Mouse (Mus musculus) lung, embryonic 14.5 days (tissue): ENCODE results near the gene 1700029F12Rik. TPM values are rescaled to one million over a fixed set of nuclear protein-coding genes. Genes with fewer than 3 reads are reported as not detected.

ENCODE experiments used
- ATAC-seq: fragments of 200-750 bp; cut with Nextera tagmentation; 2 replicates; pipeline ENCODE4 v1.8.0; 2017; ENCODE audit warnings: mild to moderate bottlenecking, moderate TSS enrichment, moderate library complexity; ENCODE audit not compliant: insufficient read depth
- DNase-seq: peaks from one replicate; pipeline ENCODE4 v3.0.0-alpha.2; 2015
- H3K27ac ChIP-seq: fragments of 300-500 bp; sonication (generic); 2 replicates; pipeline ENCODE4 v1.5.1; 2014; ENCODE audit warnings: low read depth, mild to moderate bottlenecking, moderate library complexity
- H3K27me3 ChIP-seq: fragments of 300-500 bp; sonication (generic); 2 replicates; pipeline ENCODE4 v1.6.1; 2014; ENCODE audit warnings: low read length, control low read depth; ENCODE audit not compliant: insufficient read depth
- H3K36me3 ChIP-seq: fragments of 300-500 bp; sonication (generic); 2 replicates; pipeline ENCODE4 v1.6.1; 2014; ENCODE audit warnings: control low read depth; ENCODE audit not compliant: insufficient read depth
- H3K4me1 ChIP-seq: fragments of 300-500 bp; sonication (generic); 2 replicates; pipeline ENCODE4 v1.6.1; 2014; ENCODE audit warnings: antibody characterized with exemption, control low read depth; ENCODE audit not compliant: insufficient read depth
- H3K4me2 ChIP-seq: fragments of 300-500 bp; sonication (generic); 2 replicates; pipeline ENCODE4 v1.6.1; 2014; ENCODE audit warnings: mild to moderate bottlenecking
- H3K4me3 ChIP-seq: fragments of 300-500 bp; sonication (generic); 2 replicates; pipeline ENCODE4 v1.5.1; 2014; ENCODE audit warnings: low read depth, low read length
- H3K9ac ChIP-seq: fragments of 300-500 bp; sonication (generic); 2 replicates; pipeline ENCODE4 v1.6.1; 2014
- H3K9me3 ChIP-seq: fragments of 300-500 bp; sonication (generic); 2 replicates; pipeline ENCODE4 v1.6.1; 2016; ENCODE audit warnings: low read depth, low read length, control low read depth
- CTCF ChIP-seq: IDR thresholded peaks from 2 replicates; pipeline ENCODE4 v1.5.1; 2016; ENCODE audit warnings: antibody characterized with exemption, low read depth
- WGBS: fragments of 180-500 bp; shearing (Covaris S2); extraction: QIAGEN DNeasy Blood & Tissue Kit; methylation state at CpG from one replicate; pipeline ENCODE4 v1.1.7; 2014; 5-methylcytosine and 5-hydroxymethylcytosine counted together
- polyA plus RNA-seq: library from polyadenylated mRNA; unstranded; fragments of >200 nt; fragmentation: Nextera tagmentation; extraction: Ambion mirVana; gene quantifications from 2 replicates; pipeline ENCODE4 v1.2.1, GENCODE M21; 2014

Gene 1700029F12Rik
- polyA plus RNA-seq, 1 experiment from 2014 or later: not detected

GRCm38 (mm10) chr13:97063431-97063830 lies 29.3 kb upstream of the 1700029F12Rik start:
- DNase-seq (no peak), ATAC-seq (no peak)
- Histone ChIP-seq H3K36me3 (no peaks in the 10 kb centered on the region), H3K9ac (no peak overlapping the region), H3K27me3 (peaks cover 7% of the 10 kb centered on the region; the same call in 1 of the 2 replicates), H3K4me3 (no peak overlapping the region), H3K9me3 (no peaks in the 10 kb centered on the region), H3K4me2 (no peak overlapping the region), H3K27ac (no peak overlapping the region), H3K4me1 (no peaks in the 10 kb centered on the region)
- 86% methylated on average over 2 of the region's 2 CpGs for WGBS
- no peak for TF ChIP-seq CTCF

- no peak overlapping the region for H3K4me3 ChIP-seq
- ATAC-seq (no peak), DNase-seq (no peak)
- peaks cover 4% of the 10 kb centered on the region; the same call in 1 of the 2 replicates for H3K27me3 ChIP-seq
- no peak overlapping the region for H3K27ac ChIP-seq
- H3K4me2 ChIP-seq: no peak overlapping the region
- WGBS: 79% methylated on average over 3 of the region's 3 CpGs
- H3K9me3 ChIP-seq: no peaks in the 10 kb centered on the region
- no peak overlapping the region for H3K9ac ChIP-seq
- TF ChIP-seq CTCF: no peak
- H3K4me1 ChIP-seq: no peaks in the 10 kb centered on the region
- no peaks in the 10 kb centered on the region for H3K36me3 ChIP-seq
Observed at GRCm38 (mm10) chr13:97062151-97062550, 28.0 kb upstream of the 1700029F12Rik start.

- H3K9ac ChIP-seq: no peak overlapping the region
- peak; percentile 43; the same call in 1 of the 2 replicates for ATAC-seq
- H3K36me3 ChIP-seq: no peaks in the 10 kb centered on the region
- no peak for DNase-seq
- no peaks in the 10 kb centered on the region for H3K9me3 ChIP-seq
- no peak overlapping the region for H3K27ac ChIP-seq
- no peaks in the 10 kb centered on the region for H3K4me1 ChIP-seq
- 52% methylated on average over 4 of the region's 8 CpGs for WGBS
- no peaks in the 10 kb centered on the region for H3K27me3 ChIP-seq
- no peak overlapping the region for H3K4me3 ChIP-seq
- TF ChIP-seq CTCF: no peak
- no peak overlapping the region for H3K4me2 ChIP-seq
Observed at GRCm38 (mm10) chr13:97060331-97060730, 26.2 kb upstream of the 1700029F12Rik start.

GRCm38 (mm10) chr13:97059746-97060145 lies 25.6 kb upstream of the 1700029F12Rik start:
- no peak overlapping the region for H3K4me2 ChIP-seq
- no peaks in the 10 kb centered on the region for H3K36me3 ChIP-seq
- no peaks in the 10 kb centered on the region for H3K27me3 ChIP-seq
- H3K9me3 ChIP-seq: no peaks in the 10 kb centered on the region
- WGBS: 88% methylated on average over 6 of the region's 6 CpGs
- DNase-seq (no peak), ATAC-seq (no peak; the same call in 1 of the 2 replicates)
- no peak overlapping the region for H3K27ac ChIP-seq
- TF ChIP-seq CTCF: no peak
- H3K9ac ChIP-seq: no peak overlapping the region
- no peak overlapping the region for H3K4me3 ChIP-seq
- no peaks in the 10 kb centered on the region for H3K4me1 ChIP-seq

GRCm38 (mm10) chr13:97057817-97058216 lies 23.7 kb upstream of the 1700029F12Rik start:
- H3K36me3 ChIP-seq: no peaks in the 10 kb centered on the region
- no peak for TF ChIP-seq CTCF
- no peaks in the 10 kb centered on the region for H3K4me1 ChIP-seq
- no peak overlapping the region for H3K4me3 ChIP-seq
- no peak for DNase-seq
- no peaks in the 10 kb centered on the region for H3K9me3 ChIP-seq
- WGBS: 48% methylated on average over 4 of the region's 4 CpGs
- H3K27me3 ChIP-seq: no peaks in the 10 kb centered on the region
- no peak for ATAC-seq
- H3K9ac ChIP-seq: no peak overlapping the region
- no peak overlapping the region for H3K27ac ChIP-seq
- H3K4me2 ChIP-seq: no peak overlapping the region

- no peak for ATAC-seq
- 67% methylated on average over 8 of the region's 8 CpGs for WGBS
Observed at GRCm38 (mm10) chr13:97053844-97054243, 19.7 kb upstream of the 1700029F12Rik start.

GRCm38 (mm10) chr13:97052667-97053066 lies 18.5 kb upstream of the 1700029F12Rik start:
- H3K27ac ChIP-seq: no peak overlapping the region
- H3K4me3 ChIP-seq: no peak overlapping the region
- DNase-seq: peak; percentile 92
- WGBS: 14% methylated on average over 11 of the region's 11 CpGs
- ATAC-seq: no peak
- H3K36me3 ChIP-seq: no peaks in the 10 kb centered on the region
- no peaks in the 10 kb centered on the region for H3K27me3 ChIP-seq
- H3K9me3 ChIP-seq: no peaks in the 10 kb centered on the region
- H3K4me2 ChIP-seq: no peak overlapping the region
- no peaks in the 10 kb centered on the region for H3K4me1 ChIP-seq
- H3K9ac ChIP-seq: no peak overlapping the region
- peak; percentile 87 for TF ChIP-seq CTCF

More at GRCm38 (mm10) chr13:97053844-97054243, 19.7 kb upstream of the 1700029F12Rik start:
- TF ChIP-seq CTCF: no peak
- Histone ChIP-seq H3K4me2 (no peak overlapping the region), H3K27ac (no peak overlapping the region), H3K4me3 (no peak overlapping the region), H3K27me3 (no peaks in the 10 kb centered on the region), H3K4me1 (no peaks in the 10 kb centered on the region), H3K9ac (no peak overlapping the region), H3K9me3 (no peaks in the 10 kb centered on the region), H3K36me3 (no peaks in the 10 kb centered on the region)
- no peak for DNase-seq

GRCm38 (mm10) chr13:97051158-97051557 lies 17.0 kb upstream of the 1700029F12Rik start:
- DNase-seq (no peak), ATAC-seq (no peak)
- Histone ChIP-seq H3K9me3 (no peaks in the 10 kb centered on the region), H3K4me1 (no peaks in the 10 kb centered on the region), H3K27me3 (no peaks in the 10 kb centered on the region), H3K36me3 (no peaks in the 10 kb centered on the region), H3K27ac (no peak overlapping the region), H3K4me3 (no peak overlapping the region), H3K9ac (no peak overlapping the region), H3K4me2 (no peak overlapping the region)
- TF ChIP-seq CTCF: no peak
- 72% methylated on average over 6 of the region's 6 CpGs for WGBS
